Mouse (Mus musculus) stomach, postnatal 0 days (tissue): ENCODE data around the gene Cbr2. TPM values are rescaled to one million over a fixed set of nuclear protein-coding genes. Genes with fewer than 3 reads are reported as not detected.

Experiments
- ATAC-seq: fragments of 200-750 bp; cut with Nextera tagmentation; 2 replicates; pipeline ENCODE4 v1.8.0; 2017; ENCODE audit not compliant: low FRiP score, low TSS enrichment
- DNase-seq: peaks from one replicate; pipeline ENCODE4 v3.0.0-alpha.2; 2016; ENCODE audit warnings: low spot score
- H3K27ac ChIP-seq: fragments of 300-500 bp; sonication (generic); replicated peaks from 2 replicates; pipeline ENCODE4 v1.5.1; 2014; ENCODE audit warnings: mild to moderate bottlenecking, control low read depth
- H3K27me3 ChIP-seq: fragments of 300-500 bp; sonication (generic); 2 replicates; pipeline ENCODE4 v1.6.1; 2014; ENCODE audit warnings: low read length; ENCODE audit not compliant: control insufficient read depth, insufficient read depth
- H3K36me3 ChIP-seq: fragments of 300-500 bp; sonication (generic); 2 replicates; pipeline ENCODE4 v1.6.1; 2014; ENCODE audit warnings: low read length, mixed read lengths; ENCODE audit not compliant: control insufficient read depth, insufficient read depth
- H3K4me1 ChIP-seq: fragments of 300-500 bp; sonication (generic); replicated peaks from 2 replicates; pipeline ENCODE4 v1.6.1; 2014; ENCODE audit warnings: antibody characterized with exemption; ENCODE audit not compliant: control insufficient read depth, insufficient read depth
- H3K4me2 ChIP-seq: fragments of 300-500 bp; sonication (generic); replicated peaks from 2 replicates; pipeline ENCODE4 v1.6.1; 2014; ENCODE audit warnings: low read depth, mild to moderate bottlenecking, control low read depth, moderate library complexity
- H3K4me3 ChIP-seq: fragments of 300-500 bp; sonication (generic); 2 replicates; pipeline ENCODE4 v1.5.1; 2014; ENCODE audit warnings: low read depth, low read length, control low read depth
- H3K9ac ChIP-seq: fragments of 300-500 bp; sonication (generic); 2 replicates; pipeline ENCODE4 v1.6.1; 2014; ENCODE audit warnings: mild to moderate bottlenecking, low read length, control low read depth, mixed read lengths
- H3K9me3 ChIP-seq: fragments of 300-500 bp; sonication (generic); 2 replicates; pipeline ENCODE4 v1.6.1; 2016; ENCODE audit warnings: low read length; ENCODE audit not compliant: control insufficient read depth
- CTCF ChIP-seq: IDR thresholded peaks from 2 replicates; pipeline ENCODE4 v1.5.1; 2016; ENCODE audit warnings: antibody characterized with exemption, low read depth, mild to moderate bottlenecking, moderate library complexity
- EP300 ChIP-seq: optimal IDR thresholded peaks from 2 replicates; pipeline ENCODE3; 2016; ENCODE audit warnings: antibody characterized with exemption
- WGBS: fragments of 180-500 bp; shearing (Covaris S2); extraction: QIAGEN DNeasy Blood & Tissue Kit; methylation state at CpG from one replicate; pipeline ENCODE4 v1.1.7; 2014; 5-methylcytosine and 5-hydroxymethylcytosine counted together
- polyA plus RNA-seq: library from polyadenylated mRNA; unstranded; fragments of >200 nt; fragmentation: Nextera tagmentation; extraction: Ambion mirVana; gene quantifications from 2 replicates; pipeline ENCODE4 v1.2.1, GENCODE M21; 2015

The Cbr2 gene
- polyA plus RNA-seq, 1 experiment from 2014 or later = 160 TPM

DNA sequence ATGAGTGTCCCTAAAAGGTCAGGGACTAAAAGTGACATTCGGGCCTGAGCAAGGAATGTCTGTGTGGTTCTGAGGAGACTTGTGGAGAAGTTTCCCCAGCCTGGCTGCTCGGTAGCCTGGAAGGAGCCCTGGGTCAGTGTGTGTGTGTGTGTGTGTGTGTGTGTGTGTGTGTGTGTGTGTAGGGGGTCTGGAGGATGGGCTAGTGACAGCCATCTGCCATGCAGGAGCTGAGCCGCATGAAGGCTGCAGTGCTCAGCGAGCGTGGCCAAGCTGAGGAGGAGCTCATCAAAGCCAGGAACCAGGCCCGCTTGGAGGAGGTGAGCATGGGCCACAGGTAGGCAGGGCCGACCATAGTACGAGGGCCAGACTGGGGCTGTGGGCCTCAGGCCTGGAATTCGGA, 12.7 kb downstream of the Cbr2 start:
- TF ChIP-seq CTCF = no peak
- TF ChIP-seq EP300 = no peak
- no peaks in the 10 kb centered on the region for H3K9me3 ChIP-seq
- peaks cover 5% of the 10 kb centered on the region; the same call in 1 of the 2 replicates for H3K4me1 ChIP-seq
- no peak overlapping the region for H3K4me3 ChIP-seq
- ATAC-seq = no peak
- H3K9ac ChIP-seq = no peak overlapping the region
- WGBS = 92% methylated on average over 9 of the region's 9 CpGs
- H3K4me2 ChIP-seq = no peak overlapping the region
- DNase-seq = no peak
- peaks cover 8% of the 10 kb centered on the region; the same call in 1 of the 2 replicates for H3K36me3 ChIP-seq
- H3K27ac ChIP-seq = no peak overlapping the region
- H3K27me3 ChIP-seq = no peaks in the 10 kb centered on the region

- no peak for DNase-seq
- H3K27ac ChIP-seq = no peak overlapping the region
- H3K9ac ChIP-seq = peak overlapping the region; percentile 66; the same call in 1 of the 2 replicates
- H3K4me3 ChIP-seq = no peak overlapping the region
- peaks cover 8% of the 10 kb centered on the region; the same call in 1 of the 2 replicates for H3K36me3 ChIP-seq
- no peaks in the 10 kb centered on the region for H3K27me3 ChIP-seq
- no peak for TF ChIP-seq CTCF
- no peak for TF ChIP-seq EP300
- ATAC-seq = no peak
- 85% methylated on average over 9 of the region's 9 CpGs for WGBS
- no peak overlapping the region; the same call in 1 of the 2 replicates for H3K4me2 ChIP-seq
- no peaks in the 10 kb centered on the region for H3K9me3 ChIP-seq
- no peaks in the 10 kb centered on the region for H3K4me1 ChIP-seq
Observed at GRCm38 (mm10) chr11:120715131-120715530, 16.8 kb downstream of the Cbr2 start.

DNA sequence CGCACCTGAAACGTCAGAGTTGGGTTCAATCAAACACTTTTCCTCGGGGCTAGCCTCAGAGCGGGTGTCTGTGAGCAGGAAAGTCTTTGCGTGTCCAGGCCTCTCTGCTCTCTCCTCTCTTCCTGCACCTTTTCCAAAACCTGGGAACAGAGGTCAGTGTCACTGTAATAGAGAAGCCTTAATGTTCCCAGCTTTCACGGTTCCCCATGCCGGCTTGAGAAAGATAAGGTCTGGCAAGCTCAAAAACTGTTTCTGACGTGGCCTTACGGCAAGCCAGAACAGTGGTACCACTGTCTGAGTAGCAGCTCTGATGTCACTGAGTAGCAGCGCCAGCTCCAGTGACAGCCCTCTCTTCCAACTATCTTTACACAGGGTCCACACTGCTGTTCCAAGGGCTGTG, 17.4 kb downstream of the Cbr2 start:
- DNase-seq (peak; percentile 15), ATAC-seq (no peak)
- no peak for TF ChIP-seq EP300
- WGBS = 36% methylated on average over 10 of the region's 10 CpGs
- H3K27ac ChIP-seq = no peak overlapping the region
- peaks cover 8% of the 10 kb centered on the region; the same call in 1 of the 2 replicates for H3K36me3 ChIP-seq
- H3K9ac ChIP-seq = peak overlapping the region; percentile 66
- peak overlapping the region; percentile 97 for H3K4me2 ChIP-seq
- H3K27me3 ChIP-seq = no peaks in the 10 kb centered on the region
- peak overlapping the region; percentile 62 for H3K4me3 ChIP-seq
- H3K9me3 ChIP-seq = no peaks in the 10 kb centered on the region
- H3K4me1 ChIP-seq = no peaks in the 10 kb centered on the region

GRCm38 (mm10) chr11:120713580-120714518, 18.1 kb downstream of the Cbr2 start, which contains the start of the genes Cenpx and Lrrc45:
TSS of gene Cenpx (minus strand) at chr11:120713738.
TSS of gene Lrrc45 (plus strand) at chr11:120713925.
- H3K9ac ChIP-seq = peak within 1 kb of the TSS; percentile 68
- peak within 1 kb of the TSS; percentile 97 for H3K4me2 ChIP-seq
- DNase-seq (peak; percentile 98), ATAC-seq (peak; percentile 93)
- peak within 1 kb of the TSS; percentile 62 for H3K4me3 ChIP-seq
- H3K36me3 ChIP-seq = peaks cover 8% of the 10 kb centered on the region
- 3% methylated on average over 53 of the region's 53 CpGs for WGBS
- H3K4me1 ChIP-seq = no peaks in the 10 kb centered on the region
- peak within 1 kb of the TSS; percentile 81 for H3K27ac ChIP-seq
- TF ChIP-seq CTCF (no peak), EP300 (no peak)
- H3K27me3 ChIP-seq = no peaks in the 10 kb centered on the region
- no peaks in the 10 kb centered on the region for H3K9me3 ChIP-seq

GRCm38 (mm10) chr11:120712771-120713568, 18.9 kb downstream of the Cbr2 start:
- Histone ChIP-seq H3K9me3 (no peaks in the 10 kb centered on the region), H3K4me1 (no peaks in the 10 kb centered on the region), H3K4me3 (peak overlapping the region; percentile 62), H3K4me2 (peak overlapping the region; percentile 97), H3K27ac (peak overlapping the region; percentile 81), H3K27me3 (no peaks in the 10 kb centered on the region), H3K36me3 (peaks cover 11% of the 10 kb centered on the region), H3K9ac (peak overlapping the region; percentile 68)
- WGBS = under 1% methylated on average over 36 of the region's 38 CpGs
- peak; percentile 87 for DNase-seq
- TF ChIP-seq CTCF (peak; percentile 86), EP300 (no peak)
- ATAC-seq = peak; percentile 13
